Mouse (Mus musculus) layer of hippocampus, postnatal 36 days (tissue): ENCODE results near the gene Vps45. TPM values are rescaled to one million over a fixed set of nuclear protein-coding genes. Genes with fewer than 3 reads are reported as not detected.
"Not testable (repeated sequence)": the region's sequence is repeated elsewhere in the genome, so short reads cannot be mapped to it uniquely, and the experiment has no call there.

ENCODE experiments used
- DNase-seq, 2 experiments: peaks; one replicate each; pipeline ENCODE4 v3.0.0; 2022
- total RNA-seq, 2 experiments: library from RNA; stranded (reverse); gene quantifications; 2 replicates each; pipeline ENCODE4 v1.2.3; 2021

Gene Vps45
- total RNA-seq, 2 experiments from 2014 or later: 40.8 to 46.3 TPM

DNA sequence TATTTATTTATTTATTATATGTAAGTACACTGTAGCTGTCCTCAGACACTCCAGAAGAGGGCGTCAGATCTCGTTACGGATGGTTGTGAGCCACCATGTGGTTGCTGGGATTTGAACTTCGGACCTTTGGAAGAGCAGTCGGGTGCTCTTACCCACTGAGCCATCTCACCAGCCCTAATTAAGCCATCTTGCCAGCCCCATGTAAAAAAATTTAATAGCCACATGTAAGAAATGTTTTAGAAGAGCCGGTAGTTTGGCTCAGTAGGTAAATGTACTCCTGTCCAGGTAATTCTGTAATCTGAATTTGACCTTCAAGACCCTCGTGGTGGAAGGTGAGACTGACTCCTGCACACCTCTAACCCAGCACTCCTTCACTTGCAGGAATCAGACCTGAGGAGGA is 87.6 kb downstream of the Vps45 start:
- not testable (repeated sequence) for DNase-seq

DNA sequence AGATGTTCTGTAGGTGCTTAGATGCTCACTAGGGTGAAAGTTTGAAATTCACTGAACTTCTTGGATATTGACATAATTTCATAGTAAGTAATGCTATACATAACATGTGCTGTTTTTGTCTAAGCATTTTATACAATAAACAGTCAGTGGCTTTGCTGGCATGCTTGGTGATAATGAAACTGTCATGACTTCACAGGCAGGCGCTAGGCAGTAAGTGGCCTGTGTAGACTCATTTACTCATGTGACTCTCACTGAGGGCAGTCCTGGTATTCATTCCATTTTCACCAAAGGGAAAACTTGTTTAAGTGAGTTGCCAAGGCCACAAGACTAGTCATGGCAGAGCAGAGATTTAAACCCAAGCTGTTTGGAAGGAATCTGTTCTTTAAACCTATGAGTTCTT is 89.0 kb downstream of the Vps45 start:
- DNase-seq: no peak

DNA sequence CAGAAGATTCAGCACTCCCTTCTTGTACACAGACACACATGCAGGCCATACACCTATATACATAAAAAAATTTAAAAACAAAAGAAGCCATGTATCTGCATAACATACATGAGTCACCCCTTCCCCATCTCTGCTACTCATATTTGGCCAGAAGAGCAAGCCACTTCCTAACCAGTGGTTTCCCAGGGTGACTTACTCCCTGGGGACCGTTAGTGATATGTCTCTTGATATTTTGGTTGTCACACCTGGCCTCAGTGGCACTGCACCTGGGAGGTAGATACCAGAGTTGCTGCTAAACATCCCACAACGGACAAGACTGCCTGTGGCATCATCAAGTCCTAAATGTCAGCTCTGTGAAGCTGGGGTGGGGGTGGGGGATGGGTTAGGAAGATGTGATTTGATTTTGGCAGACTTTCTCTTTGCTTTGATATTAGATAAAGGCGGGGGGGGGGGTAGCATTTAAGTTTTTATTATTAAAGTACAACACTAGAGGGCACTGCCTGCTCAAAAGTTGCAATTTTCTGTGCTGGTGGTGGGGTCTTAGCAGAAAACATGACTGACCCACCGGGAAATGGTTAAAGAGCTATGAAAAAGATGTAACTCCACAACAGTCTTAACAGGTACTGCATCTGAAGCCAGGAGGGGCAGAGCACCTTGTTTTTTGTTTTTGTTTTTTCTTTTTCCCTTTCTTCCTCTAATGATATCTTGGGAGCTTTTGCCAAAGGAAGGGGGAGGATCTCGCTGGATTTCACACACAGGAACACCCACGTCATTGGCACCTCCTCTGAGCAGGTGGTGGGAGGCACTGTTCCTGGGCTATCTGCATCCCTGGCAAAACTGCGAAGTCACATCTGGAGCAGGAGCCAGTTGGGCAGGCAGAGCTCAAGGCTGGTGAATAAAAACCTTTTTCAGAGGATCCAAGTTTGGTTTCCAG is 92.5 kb downstream of the Vps45 start:
- DNase-seq: peak in 1 of 2 experiments; percentile 50

DNA sequence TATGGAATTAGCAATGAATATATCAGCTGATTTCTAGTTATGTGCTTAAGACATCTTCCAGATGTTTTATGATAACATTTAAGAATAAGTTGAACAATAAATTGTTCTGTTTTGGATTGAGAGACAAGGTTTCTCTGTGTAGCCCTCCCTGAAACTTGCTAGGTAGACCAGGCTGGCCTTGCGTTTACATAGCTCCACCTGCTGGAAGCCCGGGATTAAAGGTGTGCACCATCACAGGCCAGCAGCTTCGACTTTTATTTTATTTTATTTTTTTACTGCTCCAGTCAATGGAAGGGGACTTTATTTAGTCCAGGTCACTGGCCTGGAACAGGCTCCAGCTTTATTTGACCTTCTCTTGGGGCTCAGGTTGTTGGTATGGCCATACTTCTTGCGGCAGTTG is 94.6 kb downstream of the Vps45 start:
- DNase-seq: no peak

DNA sequence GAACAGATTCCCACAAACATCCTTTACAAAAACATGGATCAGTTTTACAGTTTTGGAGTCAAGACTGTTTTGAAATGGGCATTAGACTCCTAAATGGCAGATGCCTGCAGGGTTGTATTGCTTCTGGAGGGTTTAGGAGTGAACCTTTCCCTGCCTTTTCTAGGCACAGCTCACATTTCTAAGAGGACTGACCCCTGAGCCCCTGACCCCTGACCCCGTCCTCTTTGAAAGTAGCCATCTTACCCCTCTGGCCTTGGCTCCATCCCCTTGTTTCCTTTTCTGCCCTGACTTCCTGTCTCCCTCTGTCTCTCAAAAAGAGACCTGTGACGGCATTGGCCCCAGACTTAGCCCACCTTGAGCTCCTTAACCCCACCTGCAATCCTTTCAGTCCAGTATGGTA is 95.0 kb downstream of the Vps45 start:
- no peak for DNase-seq

DNA sequence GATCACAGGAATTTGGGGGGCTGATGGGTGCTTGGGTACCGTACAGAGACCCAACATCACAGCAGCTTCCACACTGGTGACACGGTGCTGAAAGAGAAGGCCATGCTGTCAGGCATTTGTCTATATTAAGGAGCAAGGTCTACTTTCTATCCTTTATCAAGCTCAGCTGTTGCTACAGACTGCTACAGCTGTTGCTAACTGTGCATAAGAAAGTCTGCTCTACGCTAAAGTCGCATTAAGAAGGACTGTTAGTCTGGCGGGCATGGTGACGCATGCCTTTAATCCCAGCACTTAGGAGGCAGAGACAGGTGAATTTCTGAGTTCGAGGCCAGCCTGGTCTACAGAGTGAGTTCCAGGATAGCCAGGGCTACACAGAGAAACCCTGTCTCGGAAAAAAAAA is 96.1 kb downstream of the Vps45 start:
- not testable (repeated sequence) for DNase-seq

DNA sequence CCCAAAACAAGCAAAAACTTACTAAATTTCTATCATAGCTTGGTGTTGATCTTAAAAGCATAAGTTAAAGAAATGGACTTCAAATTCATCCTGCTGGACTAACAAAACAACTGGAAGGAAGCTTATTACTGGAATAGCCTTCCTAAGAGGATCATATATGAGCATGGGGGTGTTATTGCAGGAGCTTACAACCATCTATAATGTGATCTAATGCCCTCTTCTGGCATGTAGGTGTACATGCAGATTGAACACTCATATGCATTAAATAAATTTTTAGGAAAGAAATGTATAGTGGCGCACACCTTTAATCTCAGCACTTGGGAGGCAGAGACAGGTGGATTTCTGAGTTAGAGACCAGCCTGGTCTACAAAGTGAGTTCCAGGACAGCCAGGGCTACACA is 98.5 kb downstream of the Vps45 start:
- no peak for DNase-seq

DNA sequence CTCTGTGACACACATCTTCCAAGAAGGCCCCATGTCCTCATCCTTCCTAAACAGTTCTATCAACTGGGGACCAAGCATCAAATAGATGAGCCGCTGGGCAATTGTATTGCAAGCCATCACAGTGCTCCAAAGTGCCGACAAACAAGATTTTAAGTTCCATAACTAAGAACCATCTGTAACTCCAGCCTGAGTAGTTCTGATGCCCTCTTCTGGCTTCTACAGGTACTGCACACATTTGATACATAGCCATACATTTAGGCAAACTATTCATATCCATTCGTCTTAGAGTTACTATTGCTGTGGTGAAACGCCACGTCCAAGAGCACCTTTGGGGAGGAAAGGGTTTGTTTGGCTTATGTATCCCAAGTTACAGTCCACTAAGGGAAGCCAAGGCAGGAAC is 99.2 kb downstream of the Vps45 start:
- DNase-seq: no peak

DNA sequence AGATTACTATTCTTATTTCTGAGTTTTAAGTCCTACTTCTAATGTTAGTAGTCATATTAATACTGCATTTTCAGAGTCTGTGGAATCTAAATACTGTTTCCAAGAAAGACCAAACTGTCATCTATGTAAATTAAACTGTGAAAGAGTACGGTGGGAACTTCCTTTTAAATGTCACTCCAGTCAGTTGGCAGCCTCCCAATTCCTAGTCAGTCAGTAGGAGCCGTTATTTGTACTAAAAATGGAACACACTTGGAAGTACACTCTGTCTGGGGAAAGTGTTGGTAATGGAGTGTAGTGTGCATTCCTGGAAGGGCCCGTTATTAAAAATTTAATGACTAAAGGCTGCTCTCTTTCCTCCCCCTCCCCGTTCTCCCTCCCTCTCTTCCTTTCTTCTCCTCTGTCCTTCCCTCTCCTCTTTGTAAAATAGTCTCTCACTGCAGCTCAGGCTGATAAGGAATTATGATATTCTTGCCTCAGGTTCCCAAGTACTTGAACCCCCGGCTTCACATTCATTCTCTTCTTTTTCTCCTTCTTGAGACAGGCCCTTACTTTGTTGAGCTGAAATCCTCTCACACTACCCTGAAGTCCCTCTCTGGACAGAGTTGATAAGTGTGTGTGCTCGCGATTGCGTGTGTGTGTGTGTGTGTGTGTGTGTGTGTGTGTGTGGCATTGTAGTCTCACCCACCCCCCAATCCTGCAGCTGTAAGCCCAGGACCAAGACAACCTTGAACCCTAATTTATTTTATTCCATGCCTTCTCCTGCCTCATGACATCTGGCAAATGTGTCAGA is 100.7 kb downstream of the Vps45 start:
- peak in 1 of 2 experiments; percentile 45 for DNase-seq

DNA sequence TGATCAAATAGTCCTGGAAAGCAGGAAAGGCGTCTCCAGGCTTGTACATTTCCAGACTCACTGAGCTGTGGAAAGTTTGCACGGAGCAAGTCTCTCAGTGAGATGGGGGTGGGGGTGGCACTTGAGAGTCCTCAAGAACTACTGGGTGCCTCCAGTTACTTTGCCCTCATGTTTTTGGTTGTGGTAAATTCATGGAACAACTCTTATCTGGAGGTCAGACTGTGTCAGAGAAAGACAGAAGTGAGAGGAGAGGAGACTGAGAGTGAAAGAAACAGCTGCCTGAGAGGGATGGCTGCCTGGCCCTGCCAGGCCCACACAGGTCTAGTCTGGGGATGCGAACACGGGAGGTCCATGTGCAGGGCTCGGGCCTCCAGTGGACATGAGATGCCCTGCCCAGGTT is 102.9 kb downstream of the Vps45 start:
- DNase-seq: no peak

DNA sequence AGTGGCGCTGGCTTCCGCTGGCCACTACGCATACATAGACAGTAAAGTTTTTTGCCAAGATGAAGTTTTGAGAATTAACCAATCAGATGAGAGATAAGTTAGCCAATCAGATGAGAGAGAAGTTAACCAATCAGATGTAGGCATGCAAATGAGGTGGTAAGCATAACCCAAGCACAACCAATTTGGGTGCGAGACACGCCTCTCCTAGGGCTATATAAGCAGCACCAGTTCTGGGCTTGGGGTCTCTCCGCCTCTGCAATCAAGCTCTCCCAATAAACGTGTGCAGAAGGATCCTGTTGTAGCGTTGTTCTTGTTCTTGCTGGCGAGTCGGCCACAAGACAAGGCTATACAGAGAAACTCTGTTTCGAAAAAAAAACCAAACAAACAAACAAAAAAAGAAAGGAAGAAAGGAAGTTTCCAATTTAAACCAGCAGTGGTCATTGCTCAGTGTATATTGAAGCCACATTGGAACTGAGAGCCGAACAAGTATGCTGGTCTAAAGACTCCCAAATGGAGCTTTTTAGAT is 103.6 kb downstream of the Vps45 start:
- DNase-seq: not testable (repeated sequence)

DNA sequence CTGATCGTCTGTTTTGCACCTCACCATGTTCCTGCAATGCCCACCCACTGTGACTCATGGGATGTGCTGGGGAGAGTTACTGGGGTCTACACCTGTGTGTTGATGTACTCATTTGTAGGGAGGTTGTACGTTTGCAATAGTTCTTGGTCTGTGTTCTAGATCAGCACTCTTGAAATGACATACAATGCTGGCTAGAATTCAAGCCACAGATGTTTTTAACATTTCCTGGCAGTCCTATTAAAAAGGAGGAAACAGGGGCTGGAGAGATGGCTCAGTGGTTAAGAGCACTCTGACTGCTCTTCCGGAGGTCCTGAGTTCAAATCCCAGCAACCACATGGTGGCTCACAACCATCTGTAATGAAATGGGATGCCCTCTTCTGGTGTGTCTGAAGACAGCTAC is 104.7 kb downstream of the Vps45 start:
- no peak for DNase-seq

DNA sequence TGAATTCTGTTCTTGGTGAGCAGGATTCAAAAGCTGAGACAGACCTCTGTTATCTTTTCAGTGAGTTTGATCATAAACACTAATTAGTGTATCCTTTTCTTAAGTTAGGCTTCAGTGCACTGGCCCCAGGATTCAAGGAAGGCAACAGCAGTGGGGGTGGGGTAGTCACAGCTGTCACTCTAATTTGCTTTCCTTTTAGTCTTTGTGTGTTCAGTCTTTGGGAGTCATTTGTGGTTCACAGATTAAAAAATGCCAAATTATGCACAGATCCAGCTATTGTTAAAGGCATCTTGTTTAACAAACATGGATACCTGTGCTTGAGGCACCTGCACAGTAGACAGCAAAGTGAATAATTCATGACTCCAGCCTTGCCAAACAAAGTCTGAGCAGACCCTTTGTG is 105.2 kb downstream of the Vps45 start:
- DNase-seq: no peak

DNA sequence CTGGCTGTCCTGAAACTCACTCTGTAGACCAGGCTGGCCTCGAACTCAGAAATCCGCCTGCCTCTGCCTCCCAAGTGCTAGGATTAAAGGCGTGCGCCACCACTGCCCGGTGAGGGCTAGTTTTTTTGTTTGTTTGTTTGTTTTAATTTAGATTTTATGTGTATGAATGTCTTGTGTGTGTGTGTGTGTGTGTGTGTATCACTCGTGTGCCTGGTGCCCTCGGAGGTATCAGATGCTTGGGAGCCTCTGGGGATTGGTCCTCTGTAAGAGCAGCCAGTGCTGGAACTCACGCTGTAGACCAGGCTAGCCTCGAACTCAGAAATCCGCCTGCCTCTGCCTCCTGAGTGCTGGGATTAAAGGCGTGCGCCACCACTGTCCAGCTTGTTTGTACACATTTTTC is 106.7 kb downstream of the Vps45 start:
- DNase-seq: not testable (repeated sequence)

DNA sequence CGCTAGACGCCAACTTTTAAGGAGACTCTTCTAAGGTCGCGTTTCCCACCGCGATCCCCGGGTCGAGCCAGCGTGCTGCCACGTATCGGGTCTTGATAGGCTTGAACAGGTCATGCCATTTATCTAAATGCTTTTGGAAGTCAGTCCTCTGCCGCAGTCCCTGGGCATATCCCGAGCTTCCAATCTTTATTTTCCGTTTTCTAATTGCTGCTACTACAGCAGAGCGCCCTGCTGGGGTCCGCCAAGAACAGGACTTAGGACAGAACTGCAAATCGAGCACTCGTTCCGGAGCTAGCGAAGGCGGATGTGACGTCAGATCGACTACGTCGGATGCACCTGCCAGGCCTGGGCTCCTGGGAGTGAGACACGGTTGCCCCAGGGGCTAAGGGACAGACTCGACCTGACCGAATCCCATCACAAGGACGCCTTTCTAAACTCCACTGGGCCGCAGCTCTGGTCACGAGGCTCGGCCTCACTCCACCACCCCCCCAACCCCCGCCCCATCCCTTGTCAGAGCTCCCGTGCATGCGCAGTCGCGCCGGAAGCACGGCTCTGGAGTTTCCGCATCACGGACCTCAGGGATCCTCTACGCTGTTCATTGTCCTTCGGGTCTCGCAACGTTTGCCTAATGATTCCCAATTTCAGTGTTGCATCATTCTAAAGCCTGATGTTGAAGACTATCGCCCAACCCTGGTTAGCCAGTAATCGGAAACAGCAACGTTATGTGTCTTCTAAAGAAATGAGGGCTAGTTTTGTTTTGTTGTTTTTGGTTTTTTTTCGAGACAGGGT is 107.3 kb downstream of the Vps45 start:
- peak; percentile 91 to 92 for DNase-seq

Other genes with a start within 250 kb of the Vps45 start
- 10 to 100 TPM; 68.5 to 71.8 TPM for gene Rprd2, start 239.6 kb downstream of the Vps45 start, total RNA-seq
- 10 to 100 TPM; 29.9 to 38.4 TPM for gene Prpf3, start 202.6 kb downstream of the Vps45 start, total RNA-seq
- gene Mrps21, start 186.9 kb downstream of the Vps45 start, total RNA-seq: 100 to 1,000 TPM; 159 to 165 TPM
- 10 to 100 TPM in 1 of 2 experiments, 1 to 10 TPM in 1; 8.1 to 12.9 TPM for gene Ciart, start 176.2 kb downstream of the Vps45 start, total RNA-seq
- gene BC028528, start 166.5 kb downstream of the Vps45 start, total RNA-seq: 1 to 10 TPM; 2.5 to 3.6 TPM
- 10 to 100 TPM; 72.2 to 83.3 TPM for gene Aph1a, start 164.5 kb downstream of the Vps45 start, total RNA-seq
- gene Car14, start 153.8 kb downstream of the Vps45 start, total RNA-seq: 10 to 100 TPM in 1 of 2 experiments, 1 to 10 TPM in 1; 9.0 to 12.2 TPM
- 10 to 100 TPM; 77.4 to 94.7 TPM for gene Anp32e, start 129.2 kb downstream of the Vps45 start, total RNA-seq
- 10 to 100 TPM; 37.3 to 41.0 TPM for gene Plekho1, start 62.5 kb downstream of the Vps45 start, total RNA-seq
- gene Otud7b, start 46.1 kb upstream of the Vps45 start, total RNA-seq: 10 to 100 TPM; 31.0 to 32.6 TPM
- 1 to 10 TPM; 4.2 to 5.2 TPM for gene Mtmr11, start 103.5 kb upstream of the Vps45 start, total RNA-seq
- gene Sf3b4, start 113.9 kb upstream of the Vps45 start, total RNA-seq: 10 to 100 TPM; 52.0 to 54.5 TPM
- gene Sv2a, start 122.7 kb upstream of the Vps45 start, total RNA-seq: 100 to 1,000 TPM; 351 to 376 TPM
- gene Bola1, start 161.2 kb upstream of the Vps45 start, total RNA-seq: 10 to 100 TPM; 15.3 to 18.2 TPM
- 1 to 10 TPM; 7.2 to 8.2 TPM for gene Hist2h2ab, start 161.4 kb upstream of the Vps45 start, total RNA-seq
- gene Hist2h2ac, start 162.4 kb upstream of the Vps45 start, total RNA-seq: 10 to 100 TPM; 20.0 to 22.5 TPM
- 1 to 10 TPM; 6.9 to 7.1 TPM for gene Hist2h2be, start 162.7 kb upstream of the Vps45 start, total RNA-seq
- 10 to 100 TPM; 13.1 to 13.4 TPM for gene Hist2h3c2, start 180.7 kb upstream of the Vps45 start, total RNA-seq
- 100 to 1,000 TPM; 193 to 195 TPM for gene Hist2h2aa2, start 181.8 kb upstream of the Vps45 start, total RNA-seq
- gene Hist2h2aa1, start 187.0 kb upstream of the Vps45 start, total RNA-seq: 10 to 100 TPM in 1 of 2 experiments, 1 to 10 TPM in 1; 3.1 to 11.1 TPM
- not detected for gene Hist2h3c1, start 188.2 kb upstream of the Vps45 start, total RNA-seq
- 10 to 100 TPM; 27.7 to 30.4 TPM for gene Hist2h4, start 204.8 kb upstream of the Vps45 start, total RNA-seq
- 10 to 100 TPM; 42.9 to 45.4 TPM for gene Hist2h3b, start 210.2 kb upstream of the Vps45 start, total RNA-seq
- gene Hist2h2bb, start 211.3 kb upstream of the Vps45 start, total RNA-seq: 100 to 1,000 TPM; 120 TPM
- gene Fcgr1, start 235.5 kb upstream of the Vps45 start, total RNA-seq: 1 to 10 TPM; 2.4 to 2.5 TPM